Mouse (Mus musculus) heart, postnatal 0 days (tissue): ENCODE measurements around the gene Med13l.

Experiments used
- CTCF ChIP-seq: IDR thresholded peaks from 2 replicates; pipeline ENCODE4 v1.5.1; 2016; ENCODE audit warnings: antibody characterized with exemption, control low read depth, low read depth
- EP300 ChIP-seq: IDR thresholded peaks from 2 replicates; pipeline ENCODE4 v1.6.1; 2016; ENCODE audit warnings: antibody characterized with exemption, low read depth

GRCm38 (mm10) chr5:118556387-118556937 lies 4.0 kb upstream of the Med13l start:
- TF ChIP-seq EP300, result no peak
- TF ChIP-seq CTCF, result no peak
